Mouse (Mus musculus) kidney, embryonic 14.5 days (tissue): ENCODE measurements at regions not wholly inside any gene's neighbourhood (a gene's known extent, or its start where the extent isn't known, plus 50 kb on each side); places are given as distances from the start of the nearest gene placed in this dataset.
A peak's percentile ranks its signal among the peaks of the same experiment; 100 is the strongest.

Experiments
- ATAC-seq: fragments of 200-750 bp; cut with Nextera tagmentation; 2 replicates; pipeline ENCODE4 v1.8.0; 2017; ENCODE audit warnings: moderate number of reproducible peaks, mild to moderate bottlenecking, moderate TSS enrichment, moderate library complexity; ENCODE audit not compliant: low FRiP score, low TSS enrichment
- H3K27ac ChIP-seq: fragments of 300-500 bp; sonication (generic); 2 replicates; pipeline ENCODE4 v1.5.1; 2014; ENCODE audit warnings: low read depth, mild to moderate bottlenecking, low read length, moderate library complexity, mixed read lengths
- H3K27me3 ChIP-seq: fragments of 300-500 bp; sonication (generic); 2 replicates; pipeline ENCODE4 v1.6.1; 2014; ENCODE audit warnings: mild to moderate bottlenecking, low read length; ENCODE audit not compliant: control insufficient read depth, insufficient read depth
- H3K36me3 ChIP-seq: fragments of 300-500 bp; sonication (generic); 2 replicates; pipeline ENCODE4 v1.6.1; 2014; ENCODE audit warnings: low read length, mixed read lengths; ENCODE audit not compliant: control insufficient read depth, insufficient read depth
- H3K4me1 ChIP-seq: fragments of 300-500 bp; sonication (generic); 2 replicates; pipeline ENCODE4 v1.6.1; 2014; ENCODE audit warnings: low read length, mixed read lengths; ENCODE audit not compliant: control insufficient read depth, insufficient read depth
- H3K4me2 ChIP-seq: fragments of 300-500 bp; sonication (generic); replicated peaks from 2 replicates; pipeline ENCODE4 v1.6.1; 2014; ENCODE audit warnings: low read depth, mild to moderate bottlenecking, low read length
- H3K4me3 ChIP-seq: fragments of 300-500 bp; sonication (generic); 2 replicates; pipeline ENCODE4 v1.5.1; 2014; ENCODE audit warnings: mild to moderate bottlenecking, low read length
- H3K9ac ChIP-seq: fragments of 300-500 bp; sonication (generic); 2 replicates; pipeline ENCODE4 v1.6.1; 2014; ENCODE audit warnings: low read depth, mild to moderate bottlenecking, low read length, moderate library complexity
- H3K9me3 ChIP-seq: fragments of 300-500 bp; sonication (generic); 2 replicates; pipeline ENCODE4 v1.6.1; 2016; ENCODE audit warnings: low read length; ENCODE audit not compliant: control insufficient read depth
- WGBS: fragments of 180-500 bp; shearing (Covaris S2); extraction: QIAGEN DNeasy Blood & Tissue Kit; methylation state at CpG from one replicate; pipeline ENCODE4 v1.1.7; 2014; 5-methylcytosine and 5-hydroxymethylcytosine counted together

GRCm38 (mm10) chr8:12513042-12513441 is 59.8 kb upstream of the Spaca7 start:
- Histone ChIP-seq H3K36me3 (no peaks in the 10 kb centered on the region), H3K27me3 (no peaks in the 10 kb centered on the region; the same call in none of the 2 replicates), H3K9me3 (no peaks in the 10 kb centered on the region), H3K4me2 (no peak overlapping the region), H3K4me3 (no peak overlapping the region), H3K27ac (no peak overlapping the region), H3K9ac (no peak overlapping the region), H3K4me1 (no peaks in the 10 kb centered on the region)
- whole genome bisulfite sequencing: 60% methylated on average over 9 of the region's 9 CpGs
- ATAC-seq: peak; percentile 57; the same call in 1 of the 2 replicates

- H3K9ac ChIP-seq: no peak overlapping the region
- H3K27me3 ChIP-seq: no peaks in the 10 kb centered on the region; the same call in 1 of the 2 replicates
- H3K27ac ChIP-seq: no peak overlapping the region
- ATAC-seq: no peak
- WGBS: 70% methylated on average over 7 of the region's 7 CpGs
- no peak overlapping the region for H3K4me2 ChIP-seq
- no peaks in the 10 kb centered on the region for H3K4me1 ChIP-seq
- H3K4me3 ChIP-seq: no peak overlapping the region
- H3K36me3 ChIP-seq: no peaks in the 10 kb centered on the region
- H3K9me3 ChIP-seq: no peaks in the 10 kb centered on the region
Observed at GRCm38 (mm10) chr8:12514138-12514537, 58.7 kb upstream of the Spaca7 start.

GRCm38 (mm10) chr8:12521636-12522035 is 51.2 kb upstream of the Spaca7 start:
- Histone ChIP-seq H3K27ac (no peak overlapping the region), H3K9me3 (no peaks in the 10 kb centered on the region), H3K9ac (no peak overlapping the region), H3K36me3 (no peaks in the 10 kb centered on the region), H3K4me2 (no peak overlapping the region), H3K4me1 (no peaks in the 10 kb centered on the region), H3K27me3 (no peaks in the 10 kb centered on the region), H3K4me3 (no peak overlapping the region)
- WGBS: 42% methylated on average over 9 of the region's 9 CpGs
- no peak for ATAC-seq
